ENCODE assay signal across 10 mouse cellular contexts in genomic region chr17:12996345-12996744, GRCm38 (mm10). TPM values are rescaled to one million over a fixed set of nuclear protein-coding genes. Genes with fewer than 3 reads are reported as not detected.
A peak's percentile ranks its signal among the peaks of the same experiment; 100 is the strongest.
DNase-seq lines count a peak whose midpoint lies in the region; ATAC-seq lines count a peak whose summit lies in the region.
"Had no signal": no experiment of that assay in that cellular context is flagged by ENCODE, and none has a peak within 500 bp of the region (broad histone marks: within the 10 kb centered on the region; RNA-seq: fewer than 3 reads in every experiment).

No protein-coding gene starts in this region.

- peak; percentile 66 for DNase-seq in hindbrain, embryonic 14.5 days (ENCODE audit: low spot score)
- peak; percentile 51 for DNase-seq in T-cell, adult 2 months (ENCODE audit: low spot score)
- DNase-seq in embryo, embryonic 9.5 days (ENCODE audit: extremely low spot score): peak; percentile 6
- peak; percentile 41 to 73 for DNase-seq in layer of hippocampus, postnatal 10 days (ENCODE audit: low spot score in 2 of 2)
- peak; percentile 62 for DNase-seq in retina, embryonic 14.5 days (ENCODE audit: low spot score)

- H3K9ac ChIP-seq in hindbrain, embryonic 14.5 days: no peak overlapping the region
- no peak overlapping the region for H3K9ac ChIP-seq in hindbrain, embryonic 13.5 days
- H3K9ac ChIP-seq: embryonic facial prominence, embryonic 13.5 days; limb, embryonic 13.5 days had no signal

- H3K4me2 ChIP-seq in hindbrain, embryonic 14.5 days (replicated peaks): no peak overlapping the region
- no peak overlapping the region for H3K4me2 ChIP-seq in hindbrain, embryonic 13.5 days
- H3K4me2 ChIP-seq: embryonic facial prominence, embryonic 13.5 days; limb, embryonic 13.5 days had no signal

- ATAC-seq in hindbrain, embryonic 14.5 days (ENCODE audit: low FRiP score): no peak
- ATAC-seq in hindbrain, embryonic 13.5 days (ENCODE audit: low FRiP score): no peak
- ATAC-seq in CD4-positive, CD25-positive, alpha-beta regulatory T cell, adult 4 months: peak; percentile 18
- ATAC-seq in erythroid progenitor cell, adult 5-6 weeks (replicated peaks; ENCODE audit: low FRiP score, poor library complexity, severe bottlenecking): no peak

- 19% methylated on average over 3 of the region's 3 CpGs for WGBS in hindbrain, embryonic 14.5 days
- WGBS in hindbrain, embryonic 13.5 days: 33% methylated on average over 3 of the region's 3 CpGs

- H3K4me1 ChIP-seq in hindbrain, embryonic 14.5 days (replicated peaks; ENCODE audit: control insufficient read depth, insufficient read depth, low read length): no peaks in the 10 kb centered on the region
- no peaks in the 10 kb centered on the region for H3K4me1 ChIP-seq in hindbrain, embryonic 13.5 days (replicated peaks)
- H3K4me1 ChIP-seq: embryonic facial prominence, embryonic 13.5 days had no signal

- no peak overlapping the region for H3K4me3 ChIP-seq in hindbrain, embryonic 14.5 days (replicated peaks; ENCODE audit: low read length)
- H3K4me3 ChIP-seq in hindbrain, embryonic 13.5 days: no peak overlapping the region
- H3K4me3 ChIP-seq: embryonic facial prominence, embryonic 13.5 days; limb, embryonic 13.5 days had no signal

- no peak overlapping the region for H3K27ac ChIP-seq in hindbrain, embryonic 14.5 days
- no peak overlapping the region for H3K27ac ChIP-seq in hindbrain, embryonic 13.5 days
- H3K27ac ChIP-seq: embryonic facial prominence, embryonic 13.5 days; limb, embryonic 13.5 days had no signal

- no peaks in the 10 kb centered on the region for H3K9me3 ChIP-seq in hindbrain, embryonic 14.5 days (ENCODE audit: control insufficient read depth, low read length)
- no peaks in the 10 kb centered on the region for H3K9me3 ChIP-seq in hindbrain, embryonic 13.5 days
- H3K9me3 ChIP-seq: embryonic facial prominence, embryonic 13.5 days; limb, embryonic 13.5 days had no signal

- H3K36me3 ChIP-seq in hindbrain, embryonic 14.5 days (replicated peaks; ENCODE audit: control insufficient read depth, insufficient read depth): no peaks in the 10 kb centered on the region
- H3K36me3 ChIP-seq in hindbrain, embryonic 13.5 days: no peaks in the 10 kb centered on the region
- H3K36me3 ChIP-seq: embryonic facial prominence, embryonic 13.5 days; limb, embryonic 13.5 days had no signal

- H3K27me3 ChIP-seq in hindbrain, embryonic 14.5 days (ENCODE audit: control insufficient read depth, insufficient read depth, low read length): no peaks in the 10 kb centered on the region
- no peaks in the 10 kb centered on the region for H3K27me3 ChIP-seq in hindbrain, embryonic 13.5 days
- H3K27me3 ChIP-seq: embryonic facial prominence, embryonic 13.5 days; limb, embryonic 13.5 days had no signal

RNA-seq across cellular contexts. Expression of gene Wtap, which starts 2.4 kb away (rescaled TPM):
- 120 and 123 TPM in 2 replicates for polyA plus RNA-seq in hindbrain, embryonic 14.5 days (2014; fragmentation: Nextera tagmentation; extraction: Ambion mirVana)
- 136 and 140 TPM in 2 replicates for polyA plus RNA-seq in hindbrain, embryonic 13.5 days (2015; fragmentation: Nextera tagmentation; extraction: Ambion mirVana)
- 100 to 1,000 TPM in 1 of 2 experiments, 10 to 100 TPM in 1; 97.3 to 149 TPM for polyA plus RNA-seq in CD4-positive, CD25-positive, alpha-beta regulatory T cell, adult 4 months (2017; shearing (Covaris generic))
- 10 to 100 TPM; 64.5 to 66.4 TPM for total RNA-seq in layer of hippocampus, postnatal 10 days (2021)
- 66.0 and 97.3 TPM in 2 replicates for total RNA-seq in erythroid progenitor cell, adult 5-6 weeks (2015; ENCODE audit: low replicate concordance)
- 108 and 124 TPM in 2 replicates for total RNA-seq in erythroid progenitor cell, adult 5-6 weeks (2017; ENCODE audit: low replicate concordance)

RNA-seq across cellular contexts. Expression of gene Sod2, which starts 10.3 kb away (rescaled TPM):
- 163 and 172 TPM in 2 replicates for polyA plus RNA-seq in hindbrain, embryonic 14.5 days (2014; fragmentation: Nextera tagmentation; extraction: Ambion mirVana)
- polyA plus RNA-seq in hindbrain, embryonic 13.5 days (2015; fragmentation: Nextera tagmentation; extraction: Ambion mirVana): 117 and 121 TPM in 2 replicates
- polyA plus RNA-seq in CD4-positive, CD25-positive, alpha-beta regulatory T cell, adult 4 months (2017; shearing (Covaris generic)): 10 to 100 TPM; 50.5 to 67.6 TPM
- 100 to 1,000 TPM; 211 to 236 TPM for total RNA-seq in layer of hippocampus, postnatal 10 days (2021)
- total RNA-seq in erythroid progenitor cell, adult 5-6 weeks (2015; ENCODE audit: low replicate concordance): 18.4 and 58.3 TPM in 2 replicates
- 8.0 and 16.8 TPM in 2 replicates for total RNA-seq in erythroid progenitor cell, adult 5-6 weeks (2017; ENCODE audit: low replicate concordance)

RNA-seq across cellular contexts. Expression of gene Acat2, which starts 35.8 kb away (rescaled TPM):
- polyA plus RNA-seq in hindbrain, embryonic 14.5 days (2014; fragmentation: Nextera tagmentation; extraction: Ambion mirVana): 216 and 283 TPM in 2 replicates
- polyA plus RNA-seq in hindbrain, embryonic 13.5 days (2015; fragmentation: Nextera tagmentation; extraction: Ambion mirVana): 331 and 342 TPM in 2 replicates
- polyA plus RNA-seq in CD4-positive, CD25-positive, alpha-beta regulatory T cell, adult 4 months (2017; shearing (Covaris generic)): 10 to 100 TPM; 53.6 to 68.3 TPM
- total RNA-seq in layer of hippocampus, postnatal 10 days (2021): 100 to 1,000 TPM; 101 to 110 TPM
- total RNA-seq in erythroid progenitor cell, adult 5-6 weeks (2015; ENCODE audit: low replicate concordance): 3.2 and 17.2 TPM in 2 replicates
- 3.9 and 7.3 TPM in 2 replicates for total RNA-seq in erythroid progenitor cell, adult 5-6 weeks (2017; ENCODE audit: low replicate concordance)

RNA-seq across cellular contexts. Expression of gene Gpr31b, which starts 55.8 kb away (rescaled TPM):
- 0.16 and 0.22 TPM in 2 replicates for polyA plus RNA-seq in hindbrain, embryonic 14.5 days (2014; fragmentation: Nextera tagmentation; extraction: Ambion mirVana)
- polyA plus RNA-seq in hindbrain, embryonic 13.5 days (2015; fragmentation: Nextera tagmentation; extraction: Ambion mirVana): not detected in 2 replicates
- not detected for polyA plus RNA-seq in CD4-positive, CD25-positive, alpha-beta regulatory T cell, adult 4 months (2017; shearing (Covaris generic))
- under 1 TPM; 0.41 to 0.65 TPM for total RNA-seq in layer of hippocampus, postnatal 10 days (2021)
- not detected in 2 replicates for total RNA-seq in erythroid progenitor cell, adult 5-6 weeks (2015; ENCODE audit: low replicate concordance)
- total RNA-seq in erythroid progenitor cell, adult 5-6 weeks (2017; ENCODE audit: low replicate concordance): not detected in 2 replicates
- polyA plus RNA-seq: embryonic facial prominence, embryonic 13.5 days; limb, embryonic 13.5 days had no signal

RNA-seq across cellular contexts. Expression of gene Acat3, which starts 55.9 kb away (rescaled TPM):
- 0.52 and 1.1 TPM in 2 replicates for polyA plus RNA-seq in hindbrain, embryonic 14.5 days (2014; fragmentation: Nextera tagmentation; extraction: Ambion mirVana)
- 0.95 and 1.5 TPM in 2 replicates for polyA plus RNA-seq in hindbrain, embryonic 13.5 days (2015; fragmentation: Nextera tagmentation; extraction: Ambion mirVana)
- under 1 TPM in 1 of 2 experiments, not detected in 1; 0.52 TPM for polyA plus RNA-seq in CD4-positive, CD25-positive, alpha-beta regulatory T cell, adult 4 months (2017; shearing (Covaris generic))
- total RNA-seq in layer of hippocampus, postnatal 10 days (2021): 1 to 10 TPM; 2.3 to 4.4 TPM
- total RNA-seq in erythroid progenitor cell, adult 5-6 weeks (2015; ENCODE audit: low replicate concordance): not detected in 2 replicates
- total RNA-seq in erythroid progenitor cell, adult 5-6 weeks (2017; ENCODE audit: low replicate concordance): not detected in 2 replicates

Comparison
In these comparisons a context has a peak if more than half of its experiments do, and no peak if none do; other contexts are left out.
1. DNase-seq: peak in every context shown above with its lines; median percentile 66 in hindbrain, embryonic 14.5 days; 62 in retina, embryonic 14.5 days; 57 in layer of hippocampus, postnatal 10 days; 51 in T-cell, adult 2 months; 6 in embryo, embryonic 9.5 days.